Mouse (Mus musculus) bone marrow macrophage, adult 2 months (primary cell): ENCODE data around the gene Rab11fip4.

Source experiments
- CTCF ChIP-seq: IDR thresholded peaks from 2 replicates; pipeline ENCODE4 v1.5.1; 2012; ENCODE audit warnings: low read depth, mild to moderate bottlenecking, low read length, moderate library complexity
- POLR2A ChIP-seq: IDR thresholded peaks from 2 replicates; pipeline ENCODE4 v1.6.1; 2012; ENCODE audit warnings: mild to moderate bottlenecking, low read depth, low read length, borderline replicate concordance

GRCm38 (mm10) chr11:79615871-79616270 lies 24.9 kb downstream of the Rab11fip4 start:
- TF ChIP-seq CTCF (no peak), POLR2A (no peak)
